Mouse (Mus musculus) embryonic facial prominence, embryonic 11.5 days (tissue): Measurements from ENCODE around the gene Uqcr10. TPM values are rescaled to one million over a fixed set of nuclear protein-coding genes. Genes with fewer than 3 reads are reported as not detected.

Experiments used
- ATAC-seq: fragments of 200-750 bp; cut with Nextera tagmentation; replicated peaks from 2 replicates; pipeline ENCODE4 v1.8.0; 2017; ENCODE audit warnings: low read depth; ENCODE audit not compliant: insufficient number of reproducible peaks, low FRiP score, low TSS enrichment
- DNase-seq: peaks from one replicate; pipeline ENCODE4 v3.0.0-alpha.2; 2015; ENCODE audit warnings: low spot score
- H3K27ac ChIP-seq: fragments of 300-500 bp; sonication (generic); replicated peaks from 2 replicates; pipeline ENCODE4 v1.5.1; 2014; ENCODE audit warnings: mild to moderate bottlenecking, low read depth, low read length, control low read depth
- H3K27me3 ChIP-seq: fragments of 300-500 bp; sonication (generic); 2 replicates; pipeline ENCODE4 v1.6.1; 2014; ENCODE audit warnings: mild to moderate bottlenecking, low read length, moderate library complexity, mixed read lengths; ENCODE audit not compliant: control insufficient read depth, insufficient read depth
- H3K36me3 ChIP-seq: fragments of 300-500 bp; sonication (generic); replicated peaks from 2 replicates; pipeline ENCODE4 v1.6.1; 2014; ENCODE audit warnings: low read depth, mild to moderate bottlenecking, low read length, moderate library complexity, mixed read lengths; ENCODE audit not compliant: control insufficient read depth, insufficient read depth
- H3K4me1 ChIP-seq: fragments of 300-500 bp; sonication (generic); 2 replicates; pipeline ENCODE4 v1.6.1; 2014; ENCODE audit warnings: low read length, mixed read lengths; ENCODE audit not compliant: control insufficient read depth, insufficient read depth
- H3K4me2 ChIP-seq: fragments of 300-500 bp; sonication (generic); 2 replicates; pipeline ENCODE4 v1.6.1; 2014; ENCODE audit warnings: low read depth, mild to moderate bottlenecking, control low read depth, low read length, moderate library complexity
- H3K4me3 ChIP-seq: fragments of 300-500 bp; sonication (generic); 2 replicates; pipeline ENCODE4 v1.5.1; 2014; ENCODE audit warnings: low read depth, low read length, control low read depth
- H3K9ac ChIP-seq: fragments of 300-500 bp; sonication (generic); replicated peaks from 2 replicates; pipeline ENCODE4 v1.6.1; 2014; ENCODE audit warnings: mild to moderate bottlenecking, control low read depth, low read length
- H3K9me3 ChIP-seq: fragments of 300-500 bp; sonication (generic); replicated peaks from 2 replicates; pipeline ENCODE4 v1.6.1; 2016; ENCODE audit warnings: mild to moderate bottlenecking, low read length, inconsistent platforms, mixed read lengths; ENCODE audit not compliant: control insufficient read depth
- WGBS: fragments of 180-500 bp; shearing (Covaris S2); extraction: QIAGEN DNeasy Blood & Tissue Kit; methylation state at CpG from one replicate; pipeline ENCODE4 v1.1.7; 2014; 5-methylcytosine and 5-hydroxymethylcytosine counted together
- polyA plus RNA-seq: library from polyadenylated mRNA; unstranded; fragments of >200 nt; fragmentation: Nextera tagmentation; extraction: Ambion mirVana; gene quantifications from 2 replicates; pipeline ENCODE4 v1.2.1, GENCODE M21; 2014

The Uqcr10 gene
- polyA plus RNA-seq = 564 and 590 TPM in 2 replicates

- Histone ChIP-seq H3K27ac (peak within 1 kb of the TSS; percentile 7; the same call in 1 of the 2 replicates), H3K9ac (peak within 1 kb of the TSS; percentile 80), H3K9me3 (no peaks in the 10 kb centered on the region), H3K4me1 (no peaks in the 10 kb centered on the region), H3K27me3 (no peaks in the 10 kb centered on the region), H3K4me2 (peak within 1 kb of the TSS; percentile 70), H3K36me3 (no peaks in the 10 kb centered on the region; the same call in 1 of the 2 replicates), H3K4me3 (peak within 1 kb of the TSS; percentile 73)
- DNase-seq (peak; percentile 95), ATAC-seq (peak; percentile 93)
- WGBS = under 1% methylated on average over 47 of the region's 47 CpGs
Measured at GRCm38 (mm10) chr11:4704072-4704964, at the start of gene Uqcr10, which contains the start of gene Zmat5. Uqcr10 (minus strand) TSS chr11:4704342. Zmat5 (plus strand) TSS chr11:4704678.

DNA sequence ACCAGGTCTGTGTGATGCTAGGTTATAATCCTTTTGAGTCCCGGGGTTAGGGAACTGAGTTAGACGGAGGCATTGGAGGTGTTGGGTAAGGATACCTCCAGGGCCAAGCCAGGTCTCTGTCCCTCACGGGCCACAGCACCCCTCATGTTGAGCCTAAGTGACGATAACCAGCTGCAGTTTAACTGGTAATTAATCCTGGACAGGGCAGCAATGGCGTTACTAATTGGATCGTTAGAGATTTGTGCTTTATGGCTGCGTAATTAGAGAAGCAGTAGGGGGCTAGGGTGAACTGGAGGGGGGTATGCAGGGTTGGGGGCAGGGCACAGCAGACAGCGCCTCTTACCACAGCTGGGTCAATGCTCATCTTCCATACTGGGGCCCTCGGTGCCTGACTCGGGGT, 48.7 kb upstream of the Uqcr10 start:
- Histone ChIP-seq H3K36me3 (no peaks in the 10 kb centered on the region), H3K4me2 (no peak overlapping the region), H3K27ac (no peak overlapping the region), H3K4me3 (no peak overlapping the region), H3K9me3 (no peaks in the 10 kb centered on the region), H3K27me3 (peaks cover 23% of the 10 kb centered on the region), H3K9ac (no peak overlapping the region), H3K4me1 (no peaks in the 10 kb centered on the region)
- ATAC-seq = no peak
- no peak for DNase-seq
- WGBS = 30% methylated on average over 10 of the region's 10 CpGs

GRCm38 (mm10) chr11:4750263-4750662, 46.1 kb upstream of the Uqcr10 start:
- peaks cover 48% of the 10 kb centered on the region for H3K27me3 ChIP-seq

DNA sequence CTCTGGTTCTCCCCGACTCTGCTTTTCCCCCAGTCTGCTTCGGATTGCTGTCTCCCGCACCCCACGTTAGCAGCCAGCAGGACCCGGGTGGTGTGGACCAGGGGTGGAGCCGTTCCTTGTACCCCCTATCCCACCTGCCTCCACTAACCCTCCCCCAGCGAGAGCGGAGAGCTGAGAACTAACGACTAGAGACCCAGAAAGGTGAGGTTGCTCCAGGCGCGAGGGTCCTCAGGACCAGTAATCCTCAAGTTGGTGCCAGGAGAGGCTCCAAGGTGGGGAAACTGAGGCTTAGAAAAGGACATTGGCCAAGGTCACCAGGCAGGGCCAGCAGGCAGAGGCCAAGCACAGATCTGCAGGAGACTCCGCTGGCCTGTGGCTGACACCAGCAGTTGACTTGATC, 43.1 kb upstream of the Uqcr10 start:
- Histone ChIP-seq H3K27ac (no peak overlapping the region), H3K9me3 (no peaks in the 10 kb centered on the region), H3K36me3 (no peaks in the 10 kb centered on the region), H3K4me1 (peaks cover 11% of the 10 kb centered on the region), H3K4me3 (peak overlapping the region; percentile 49), H3K4me2 (peak overlapping the region; percentile 98), H3K27me3 (peaks cover 65% of the 10 kb centered on the region), H3K9ac (no peak overlapping the region; the same call in 1 of the 2 replicates)
- ATAC-seq (no peak), DNase-seq (no peak)
- 2% methylated on average over 12 of the region's 12 CpGs for WGBS

More at GRCm38 (mm10) chr11:4750263-4750662, 46.1 kb upstream of the Uqcr10 start:
- Histone ChIP-seq H3K4me2 (no peak overlapping the region), H3K4me1 (peaks cover 11% of the 10 kb centered on the region), H3K4me3 (no peak overlapping the region), H3K9me3 (no peaks in the 10 kb centered on the region), H3K9ac (no peak overlapping the region), H3K27ac (no peak overlapping the region), H3K36me3 (no peaks in the 10 kb centered on the region)
- 3% methylated on average over 9 of the region's 9 CpGs for WGBS
- ATAC-seq (no peak), DNase-seq (peak; percentile 85)

GRCm38 (mm10) chr11:4746733-4747132, 42.6 kb upstream of the Uqcr10 start, which contains the start of gene Cabp7:
Cabp7 (minus strand) TSS chr11:4746778.
- peak; percentile 12 for DNase-seq
- no peaks in the 10 kb centered on the region for H3K9me3 ChIP-seq
- H3K9ac ChIP-seq = peak within 1 kb of the TSS; percentile 34
- H3K27ac ChIP-seq = no peak within 1 kb of the TSS
- H3K27me3 ChIP-seq = peaks cover 65% of the 10 kb centered on the region
- H3K4me3 ChIP-seq = peak within 1 kb of the TSS; percentile 49
- H3K4me1 ChIP-seq = peaks cover 11% of the 10 kb centered on the region
- ATAC-seq = no peak
- H3K36me3 ChIP-seq = no peaks in the 10 kb centered on the region
- H3K4me2 ChIP-seq = peak within 1 kb of the TSS; percentile 98
- under 1% methylated on average over 28 of the region's 73 CpGs for WGBS

DNA sequence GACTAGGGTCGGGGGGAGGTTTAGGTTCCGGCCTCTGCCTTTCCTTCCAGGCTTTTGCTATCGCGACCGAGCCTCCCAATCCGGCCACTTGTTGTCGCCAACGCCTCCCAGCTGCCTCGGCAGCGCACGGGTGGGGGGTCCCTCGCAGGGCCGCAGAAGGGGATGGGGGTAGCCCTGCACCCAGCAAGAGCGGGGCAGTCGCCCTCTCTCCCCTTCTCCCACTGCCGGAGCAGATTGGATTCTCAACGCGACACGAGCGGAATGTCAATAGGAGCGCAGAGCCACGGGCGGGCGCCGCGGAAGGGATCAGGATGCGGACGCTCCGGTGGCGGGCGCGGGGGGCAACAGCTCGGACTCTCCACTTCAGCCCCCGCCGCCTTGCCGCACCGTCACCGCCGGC, 41.8 kb upstream of the Uqcr10 start:
- Histone ChIP-seq H3K9ac (peak overlapping the region; percentile 34), H3K4me2 (peak overlapping the region; percentile 98), H3K36me3 (no peaks in the 10 kb centered on the region), H3K9me3 (no peaks in the 10 kb centered on the region), H3K27ac (no peak overlapping the region), H3K27me3 (peaks cover 65% of the 10 kb centered on the region), H3K4me1 (peaks cover 11% of the 10 kb centered on the region), H3K4me3 (peak overlapping the region; percentile 49)
- under 1% methylated on average over 31 of the region's 39 CpGs for WGBS
- ATAC-seq (no peak), DNase-seq (peak; percentile 37)

DNA sequence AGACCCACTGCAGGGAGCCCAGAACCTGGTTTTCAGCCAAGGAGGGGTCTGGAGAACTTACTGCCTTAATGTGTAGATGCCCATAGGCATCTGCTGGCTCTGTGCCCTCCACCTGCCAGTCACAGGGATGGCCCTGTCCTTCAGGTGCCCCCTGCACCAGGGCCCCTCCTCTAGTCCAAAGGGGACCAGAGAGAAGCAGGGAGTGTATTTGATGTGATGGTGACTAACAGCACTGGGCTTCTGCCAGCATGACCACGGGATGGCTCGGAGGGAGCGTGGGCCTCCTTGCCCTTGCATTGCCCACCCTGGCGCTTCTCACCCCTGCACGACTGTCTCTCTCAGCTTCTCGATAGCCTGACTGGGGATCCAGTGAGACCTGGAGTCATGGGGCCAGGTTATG, 40.5 kb upstream of the Uqcr10 start:
- H3K4me3 ChIP-seq = no peak overlapping the region
- no peak overlapping the region for H3K4me2 ChIP-seq
- peaks cover 11% of the 10 kb centered on the region for H3K4me1 ChIP-seq
- H3K9me3 ChIP-seq = no peaks in the 10 kb centered on the region
- no peak for DNase-seq
- H3K9ac ChIP-seq = no peak overlapping the region
- 63% methylated on average over 6 of the region's 6 CpGs for WGBS
- no peak for ATAC-seq
- peaks cover 60% of the 10 kb centered on the region for H3K27me3 ChIP-seq
- H3K27ac ChIP-seq = no peak overlapping the region
- no peaks in the 10 kb centered on the region for H3K36me3 ChIP-seq

DNA sequence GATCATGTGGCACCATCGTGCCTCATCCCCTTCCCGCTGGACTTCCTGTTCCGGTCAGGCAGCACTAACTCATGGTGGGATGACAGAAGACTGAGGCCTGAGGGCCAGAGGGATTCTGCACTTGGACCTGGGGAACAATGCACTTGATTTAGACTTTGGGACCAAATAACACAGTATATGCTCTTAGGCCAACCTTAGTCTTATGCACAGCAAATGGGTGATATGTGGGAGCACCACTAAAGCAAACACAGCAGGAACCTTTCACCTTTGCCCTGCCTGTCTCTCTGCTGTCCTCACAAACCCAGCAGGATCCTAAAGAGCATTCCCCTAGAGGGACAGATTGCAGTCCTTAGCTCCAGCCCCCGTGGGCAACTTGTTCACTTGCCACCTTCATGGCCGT, 36.6 kb upstream of the Uqcr10 start:
- H3K27ac ChIP-seq = no peak overlapping the region
- H3K36me3 ChIP-seq = no peaks in the 10 kb centered on the region; the same call in 1 of the 2 replicates
- no peak overlapping the region for H3K4me3 ChIP-seq
- DNase-seq = no peak
- H3K9me3 ChIP-seq = no peaks in the 10 kb centered on the region
- no peak overlapping the region for H3K9ac ChIP-seq
- 71% methylated on average over 5 of the region's 5 CpGs for WGBS
- peaks cover 22% of the 10 kb centered on the region for H3K27me3 ChIP-seq
- H3K4me1 ChIP-seq = no peaks in the 10 kb centered on the region; the same call in 1 of the 2 replicates
- no peak for ATAC-seq
- no peak overlapping the region for H3K4me2 ChIP-seq
